Mouse (Mus musculus) kidney, adult 10 weeks (tissue): ENCODE results near the gene Pam. TPM values are rescaled to one million over a fixed set of nuclear protein-coding genes. Genes with fewer than 3 reads are reported as not detected.

Source experiments
- polyA plus RNA-seq: library from polyadenylated mRNA; stranded (reverse); fragments of 350-450 nt; fragmentation: Illumina TruSeq; extraction: RNeasy Lipid Tissue Mini Kit (QIAGEN cat#74804); gene quantifications from one replicate; pipeline ENCODE4 v1.2.3, GENCODE M21; 2014; ENCODE audit warnings: low read depth, low replicate concordance

Pam gene
- 147 TPM for polyA plus RNA-seq

GRCm38 (mm10) chr1:98095246-98095990, at the start of gene Pam:
Pam (minus strand) TSS chr1:98095646.

GRCm38 (mm10) chr1:97769904-97770753, 325.3 kb downstream of the Pam start, which contains the start of the genes Gin1 and Ppip5k2:
Gin1 (plus strand) TSS chr1:97770172.
Ppip5k2 (minus strand) TSS chr1:97770411.

